Mouse (Mus musculus) forebrain, postnatal 0 days (tissue): ENCODE results near the gene Ssbp3. TPM values are rescaled to one million over a fixed set of nuclear protein-coding genes. Genes with fewer than 3 reads are reported as not detected.

Experiments
- ATAC-seq: fragments of 200-750 bp; cut with Nextera tagmentation; 2 replicates; pipeline ENCODE4 v1.8.0; 2017; ENCODE audit warnings: mild to moderate bottlenecking, moderate library complexity
- DNase-seq: peaks from one replicate; pipeline ENCODE4 v3.0.0-alpha.2; 2015
- H3K27ac ChIP-seq: fragments of 300-500 bp; sonication (generic); 2 replicates; pipeline ENCODE4 v1.5.1; 2014; ENCODE audit warnings: low read depth, mild to moderate bottlenecking, antibody characterized with exemption, low read length, moderate library complexity, mixed read lengths
- H3K27me3 ChIP-seq: fragments of 300-500 bp; sonication (generic); 2 replicates; pipeline ENCODE4 v1.6.1; 2014; ENCODE audit warnings: mild to moderate bottlenecking, low read length, mixed read lengths; ENCODE audit not compliant: insufficient read depth
- H3K36me3 ChIP-seq: fragments of 300-500 bp; sonication (generic); 2 replicates; pipeline ENCODE4 v1.6.1; 2014; ENCODE audit warnings: mild to moderate bottlenecking, moderate library complexity; ENCODE audit not compliant: insufficient read depth
- H3K4me1 ChIP-seq: fragments of 300-500 bp; sonication (generic); 2 replicates; pipeline ENCODE4 v1.6.1; 2014; ENCODE audit warnings: antibody characterized with exemption; ENCODE audit not compliant: insufficient read depth
- H3K4me2 ChIP-seq: fragments of 300-500 bp; sonication (generic); 2 replicates; pipeline ENCODE4 v1.6.1; 2014; ENCODE audit warnings: low read depth, mild to moderate bottlenecking, moderate library complexity
- H3K4me3 ChIP-seq: fragments of 300-500 bp; sonication (generic); 2 replicates; pipeline ENCODE4 v1.5.1; 2014; ENCODE audit warnings: low read depth, low read length, mixed read lengths
- H3K9ac ChIP-seq: fragments of 300-500 bp; sonication (generic); 2 replicates; pipeline ENCODE4 v1.6.1; 2014; ENCODE audit warnings: mild to moderate bottlenecking
- H3K9me3 ChIP-seq: fragments of 300-500 bp; sonication (generic); 2 replicates; pipeline ENCODE4 v1.6.1; 2016; ENCODE audit warnings: low read length
- CTCF ChIP-seq: sonication (generic); IDR thresholded peaks from 2 replicates; pipeline ENCODE4 v1.5.1; 2016; ENCODE audit warnings: antibody characterized with exemption, control low read depth, low read depth
- WGBS: fragments of 180-500 bp; shearing (Covaris S2); extraction: QIAGEN DNeasy Blood & Tissue Kit; methylation state at CpG from one replicate; pipeline ENCODE4 v1.1.7; 2014; 5-methylcytosine and 5-hydroxymethylcytosine counted together
- polyA plus RNA-seq: library from polyadenylated mRNA; unstranded; fragments of >200 nt; fragmentation: Nextera tagmentation; extraction: Ambion mirVana; gene quantifications from 2 replicates; pipeline ENCODE4 v1.2.1, GENCODE M21; 2015
- total RNA-seq: library from RNA; depleted of rRNA; stranded (reverse); fragments of >200 nt; gene quantifications from 2 replicates; pipeline ENCODE4 v1.2.3, GENCODE M21; 2014; rRNA removed

The Ssbp3 gene
- 113 and 137 TPM in 2 replicates for total RNA-seq
- polyA plus RNA-seq = 103 and 117 TPM in 2 replicates

GRCm38 (mm10) chr4:106910201-106911172 is at the start of gene Ssbp3:
Gene Ssbp3, plus strand, starts transcription at chr4:106910701.
- ATAC-seq (peak; percentile 59), DNase-seq (peak; percentile 93)
- Histone ChIP-seq H3K36me3 (peaks cover 10% of the 10 kb centered on the region; the same call in 1 of the 2 replicates), H3K4me1 (peaks cover 25% of the 10 kb centered on the region), H3K27ac (peak within 1 kb of the TSS; percentile 92), H3K27me3 (no peaks in the 10 kb centered on the region), H3K4me2 (peak within 1 kb of the TSS; percentile 97), H3K4me3 (peak within 1 kb of the TSS; percentile 91), H3K9me3 (no peaks in the 10 kb centered on the region), H3K9ac (peak within 1 kb of the TSS; percentile 89)
- under 1% methylated on average over 37 of the region's 51 CpGs for WGBS
- TF ChIP-seq CTCF = no peak

DNA sequence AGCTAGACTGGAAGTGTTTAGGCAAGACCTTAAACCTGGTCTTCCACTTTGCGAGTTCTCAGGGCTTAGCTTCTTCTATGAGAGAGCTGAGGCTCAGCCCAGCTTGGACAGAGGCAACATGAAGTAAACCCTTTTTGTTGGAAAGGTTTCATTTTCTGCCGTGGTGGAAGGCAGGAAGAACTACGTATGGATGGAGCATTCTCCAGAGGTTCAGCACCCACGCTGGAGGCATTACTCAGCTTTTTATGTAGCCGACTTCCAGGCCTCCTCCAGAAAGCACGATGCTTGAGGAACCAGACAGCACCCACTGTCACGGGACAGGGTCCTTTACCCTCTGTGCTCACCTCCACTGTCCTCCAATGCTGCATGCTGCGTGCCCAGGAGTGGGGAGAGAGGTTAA is 48.6 kb upstream of the Ssbp3 start:
- Histone ChIP-seq H3K36me3 (no peaks in the 10 kb centered on the region), H3K4me3 (no peak overlapping the region), H3K27me3 (no peaks in the 10 kb centered on the region), H3K4me1 (no peaks in the 10 kb centered on the region), H3K9ac (no peak overlapping the region), H3K9me3 (no peaks in the 10 kb centered on the region), H3K27ac (no peak overlapping the region), H3K4me2 (no peak overlapping the region)
- no peak for ATAC-seq
- TF ChIP-seq CTCF = no peak
- WGBS = 78% methylated on average over 8 of the region's 8 CpGs
- no peak for DNase-seq

- Histone ChIP-seq H3K4me3 (no peak overlapping the region), H3K9ac (no peak overlapping the region), H3K27me3 (no peaks in the 10 kb centered on the region), H3K4me2 (no peak overlapping the region), H3K36me3 (no peaks in the 10 kb centered on the region), H3K4me1 (no peaks in the 10 kb centered on the region), H3K9me3 (no peaks in the 10 kb centered on the region), H3K27ac (no peak overlapping the region)
- ATAC-seq (no peak), DNase-seq (no peak)
- 69% methylated on average over 7 of the region's 7 CpGs for WGBS
- TF ChIP-seq CTCF = no peak
Measured at GRCm38 (mm10) chr4:106862317-106862716, 48.2 kb upstream of the Ssbp3 start.

- TF ChIP-seq CTCF = no peak
- Histone ChIP-seq H3K4me2 (no peak overlapping the region), H3K4me3 (no peak overlapping the region), H3K4me1 (no peaks in the 10 kb centered on the region), H3K27me3 (no peaks in the 10 kb centered on the region), H3K27ac (no peak overlapping the region), H3K9ac (no peak overlapping the region), H3K9me3 (no peaks in the 10 kb centered on the region), H3K36me3 (no peaks in the 10 kb centered on the region)
- no peak for DNase-seq
- ATAC-seq = no peak
- WGBS = 46% methylated on average over 3 of the region's 3 CpGs
Measured at GRCm38 (mm10) chr4:106862767-106863370, 47.6 kb upstream of the Ssbp3 start.

DNA sequence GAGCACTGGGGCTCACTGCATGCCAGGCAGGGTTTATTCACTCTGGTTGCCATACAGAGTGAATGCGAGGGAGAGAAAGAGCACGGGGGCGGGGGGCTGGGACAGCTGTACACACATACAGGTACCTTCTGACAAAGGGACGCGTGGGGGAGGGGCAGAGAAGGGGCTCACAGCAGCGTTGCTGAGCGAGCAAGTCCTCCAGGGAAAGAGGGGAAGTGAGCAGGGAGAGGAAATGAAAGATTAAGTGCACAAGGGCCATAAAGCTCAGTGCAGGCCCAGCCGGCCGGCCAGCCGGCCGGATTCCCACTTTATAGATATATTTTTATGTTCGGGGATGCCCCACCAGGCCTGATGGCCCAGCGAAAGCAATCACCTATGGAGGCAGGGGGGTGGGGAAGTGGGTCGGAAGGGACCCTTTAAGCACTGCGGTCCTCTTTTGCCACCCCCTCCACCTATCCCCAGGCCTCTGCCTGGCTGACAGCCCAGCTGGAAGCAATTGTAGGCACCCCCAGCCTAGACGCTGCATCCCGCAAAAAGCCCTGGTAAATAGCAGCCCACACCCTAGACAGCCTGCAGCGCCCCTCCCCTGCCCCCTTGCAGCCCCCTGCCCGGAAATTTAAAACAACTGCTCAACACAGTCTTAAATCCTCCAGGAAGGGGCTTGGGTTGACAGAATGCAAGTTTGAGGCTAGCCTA is 44.9 kb upstream of the Ssbp3 start:
- Histone ChIP-seq H3K36me3 (no peaks in the 10 kb centered on the region), H3K9ac (no peak overlapping the region), H3K27me3 (no peaks in the 10 kb centered on the region), H3K9me3 (no peaks in the 10 kb centered on the region), H3K27ac (no peak overlapping the region; the same call in 1 of the 2 replicates), H3K4me3 (no peak overlapping the region), H3K4me1 (no peaks in the 10 kb centered on the region), H3K4me2 (no peak overlapping the region)
- WGBS = 17% methylated on average over 19 of the region's 19 CpGs
- DNase-seq (no peak), ATAC-seq (peak; percentile 50)
- no peak for TF ChIP-seq CTCF

- H3K9me3 ChIP-seq = no peaks in the 10 kb centered on the region
- no peak for ATAC-seq
- H3K27me3 ChIP-seq = no peaks in the 10 kb centered on the region
- no peak overlapping the region for H3K4me2 ChIP-seq
- H3K4me3 ChIP-seq = no peak overlapping the region
- TF ChIP-seq CTCF = no peak
- no peaks in the 10 kb centered on the region for H3K4me1 ChIP-seq
- H3K9ac ChIP-seq = no peak overlapping the region
- no peak for DNase-seq
- no peaks in the 10 kb centered on the region for H3K36me3 ChIP-seq
- 60% methylated on average over 5 of the region's 5 CpGs for WGBS
- H3K27ac ChIP-seq = no peak overlapping the region
Measured at GRCm38 (mm10) chr4:106866381-106866780, 44.1 kb upstream of the Ssbp3 start.
